Mouse (Mus musculus) G1E (cell line): ENCODE measurements around the gene Ifitm2. TPM values are rescaled to one million over a fixed set of nuclear protein-coding genes. Genes with fewer than 3 reads are reported as not detected.
A peak's percentile ranks its signal among the peaks of the same experiment; 100 is the strongest.

Experiments used
- ATAC-seq: 2 replicates; pipeline ENCODE4 v1.8.0; 2016; ENCODE audit warnings: mild to moderate bottlenecking; ENCODE audit not compliant: insufficient number of reproducible peaks, poor library complexity, low FRiP score, severe bottlenecking; ENCODE audit errors: extremely low read depth
- DNase-seq: peaks from one replicate; pipeline ENCODE4 v3.0.0; 2012; ENCODE audit warnings: low spot score
- H3K27me3 ChIP-seq: 2 replicates; pipeline ENCODE4 v1.6.1; 2012; ENCODE audit warnings: mild to moderate bottlenecking, low read length, inconsistent platforms; ENCODE audit not compliant: insufficient read depth
- H3K36me3 ChIP-seq: replicated peaks from 2 replicates; pipeline ENCODE3; 2012; ENCODE audit warnings: mild to moderate bottlenecking, inconsistent platforms
- H3K4me1 ChIP-seq: 2 replicates; pipeline ENCODE4 v1.6.1; 2012; ENCODE audit warnings: low read depth, low read length, inconsistent platforms, mixed read lengths; ENCODE audit not compliant: insufficient read depth
- H3K4me3 ChIP-seq: 2 replicates; pipeline ENCODE4 v1.5.1; 2012; ENCODE audit warnings: low read depth, mild to moderate bottlenecking, inconsistent platforms, low read length, moderate library complexity, mixed read lengths
- H3K9me3 ChIP-seq: replicated peaks from 2 replicates; pipeline ENCODE4 v1.6.1; 2012; ENCODE audit warnings: inconsistent platforms
- CTCF ChIP-seq: IDR thresholded peaks from 2 replicates; pipeline ENCODE4 v1.5.1; 2012; ENCODE audit warnings: low read depth, low read length, inconsistent platforms, mixed read lengths
- GATA1 ChIP-seq: IDR thresholded peaks from 2 replicates; pipeline ENCODE4 v1.6.1; 2012; ENCODE audit warnings: borderline replicate concordance, low read length, inconsistent platforms, mixed read lengths
- GATA2 ChIP-seq: IDR thresholded peaks from 2 replicates; pipeline ENCODE4 v1.6.1; 2012; ENCODE audit warnings: low read depth, low read length, inconsistent platforms, borderline replicate concordance
- POLR2AphosphoS5 ChIP-seq: IDR thresholded peaks from 2 replicates; pipeline ENCODE4 v1.6.1; 2012; ENCODE audit warnings: low read depth, low read length, inconsistent platforms; ENCODE audit not compliant: insufficient replicate concordance
- TAL1 ChIP-seq: conservative IDR thresholded peaks from 2 replicates; pipeline ENCODE4 v1.6.1; 2012; ENCODE audit warnings: low read depth, low read length, inconsistent platforms, mixed read lengths
- polyA plus RNA-seq: library from polyadenylated mRNA; stranded (reverse); fragments of >175 nt; gene quantifications from 2 replicates; pipeline ENCODE4 v1.2.3, GENCODE M21; 2012
- total RNA-seq, 2 experiments: library from RNA; stranded (forward) in 1 of 2; stranded (reverse) in 1 of 2; fragments of 200-1000 nt in 1 of 2; fragments of >200 nt in 1 of 2; fragmentation: Nextera tagmentation in 1 of 2; gene quantifications; 2 replicates each; pipeline ENCODE4 v1.2.3; 2014 to 2017

Gene Ifitm2
- total and polyA plus RNA-seq, 3 experiments: 161 to 256 (median 205) TPM

- no peaks in the 10 kb centered on the region for H3K9me3 ChIP-seq
- no peak overlapping the region for H3K4me3 ChIP-seq
- no peak for ATAC-seq
- H3K36me3 ChIP-seq: no peaks in the 10 kb centered on the region
- peaks cover 9% of the 10 kb centered on the region for H3K27me3 ChIP-seq
- no peak for DNase-seq
- TF ChIP-seq GATA2: no peak
- no peak for TF ChIP-seq POLR2AphosphoS5
- TF ChIP-seq TAL1: no peak
- no peak for TF ChIP-seq GATA1
- TF ChIP-seq CTCF: no peak
- peaks cover 37% of the 10 kb centered on the region for H3K4me1 ChIP-seq
Measured at GRCm38 (mm10) chr7:140912846-140913482, 42.8 kb downstream of the Ifitm2 start.

- DNase-seq (no peak), ATAC-seq (no peak)
- Histone ChIP-seq H3K36me3 (no peaks in the 10 kb centered on the region), H3K4me3 (no peak overlapping the region), H3K9me3 (no peaks in the 10 kb centered on the region), H3K4me1 (peaks cover 35% of the 10 kb centered on the region), H3K27me3 (peaks cover 9% of the 10 kb centered on the region)
- TF ChIP-seq GATA2: no peak
- no peak for TF ChIP-seq CTCF
- no peak for TF ChIP-seq TAL1
- no peak for TF ChIP-seq GATA1
Measured at GRCm38 (mm10) chr7:140912293-140912692, 43.5 kb downstream of the Ifitm2 start.

- ATAC-seq: no peak
- H3K4me1 ChIP-seq: peaks cover 32% of the 10 kb centered on the region
- no peaks in the 10 kb centered on the region for H3K9me3 ChIP-seq
- no peaks in the 10 kb centered on the region for H3K36me3 ChIP-seq
- peaks cover 22% of the 10 kb centered on the region for H3K27me3 ChIP-seq
- DNase-seq: no peak
- H3K4me3 ChIP-seq: peak overlapping the region; percentile 10; the same call in 1 of the 2 replicates
- TF ChIP-seq CTCF: 0 out of 2 replicates have a peak, but pooled peaks have one; percentile 20
- no peak for TF ChIP-seq TAL1
- TF ChIP-seq GATA1: no peak
- TF ChIP-seq POLR2AphosphoS5: no peak
Measured at GRCm38 (mm10) chr7:140908634-140909107, 47.1 kb downstream of the Ifitm2 start.

- ATAC-seq (no peak), DNase-seq (no peak)
- Histone ChIP-seq H3K4me1 (peaks cover 33% of the 10 kb centered on the region), H3K36me3 (no peaks in the 10 kb centered on the region), H3K9me3 (no peaks in the 10 kb centered on the region), H3K27me3 (peaks cover 22% of the 10 kb centered on the region), H3K4me3 (no peak overlapping the region)
- TF ChIP-seq GATA2: no peak
- no peak for TF ChIP-seq POLR2AphosphoS5
- TF ChIP-seq GATA1: no peak
- no peak for TF ChIP-seq TAL1
- TF ChIP-seq CTCF: no peak
Measured at GRCm38 (mm10) chr7:140908181-140908580, 47.6 kb downstream of the Ifitm2 start.

GRCm38 (mm10) chr7:140907697-140908096 lies 48.1 kb downstream of the Ifitm2 start:
- H3K4me3 ChIP-seq: no peak overlapping the region
- peaks cover 28% of the 10 kb centered on the region for H3K4me1 ChIP-seq
- H3K27me3 ChIP-seq: peaks cover 22% of the 10 kb centered on the region
- no peaks in the 10 kb centered on the region for H3K9me3 ChIP-seq
- TF ChIP-seq POLR2AphosphoS5: no peak
- no peak for TF ChIP-seq CTCF
- TF ChIP-seq GATA2: no peak
- no peak for TF ChIP-seq TAL1
- TF ChIP-seq GATA1: no peak
- no peaks in the 10 kb centered on the region for H3K36me3 ChIP-seq
- no peak for DNase-seq
- ATAC-seq: no peak

GRCm38 (mm10) chr7:140907131-140907530 lies 48.7 kb downstream of the Ifitm2 start:
- no peaks in the 10 kb centered on the region for H3K9me3 ChIP-seq
- H3K4me1 ChIP-seq: peaks cover 22% of the 10 kb centered on the region
- no peaks in the 10 kb centered on the region for H3K36me3 ChIP-seq
- H3K4me3 ChIP-seq: no peak overlapping the region
- peaks cover 16% of the 10 kb centered on the region; the same call in 1 of the 2 replicates for H3K27me3 ChIP-seq
- ATAC-seq (no peak), DNase-seq (no peak)
- TF ChIP-seq GATA2 (no peak), TAL1 (no peak), POLR2AphosphoS5 (no peak), CTCF (no peak), GATA1 (no peak)
